Mouse (Mus musculus): ENCODE measurements around the gene Top2a. TPM values are rescaled to one million over a fixed set of nuclear protein-coding genes. Genes with fewer than 3 reads are reported as not detected.
A peak's percentile ranks its signal among the peaks of the same experiment; 100 is the strongest.

Gene Top2a
- polyA plus RNA-seq, 1 experiment from 2014 or later, result 305 TPM

GRCm38 (mm10) chr11:98968716-98969495 lies 55.1 kb downstream of the Top2a start:
- H3K4me1 ChIP-seq, result peaks cover 78% of the 10 kb centered on the region
- H3K36me3 ChIP-seq, result peaks cover 22% of the 10 kb centered on the region
- peak overlapping the region; percentile 50 for H3K9ac ChIP-seq (replicated peaks)
- ATAC-seq (ENCODE audit: low FRiP score, low read depth), result peak; percentile 53
- H3K4me2 ChIP-seq (replicated peaks), result peak overlapping the region; percentile 52
- H3K27ac ChIP-seq (replicated peaks), result peak overlapping the region; percentile 95
- H3K4me3 ChIP-seq, result peak overlapping the region; percentile 20
- 0 out of 2 replicates have a peak, but pooled peaks cover 7% of the 10 kb centered on the region for H3K27me3 ChIP-seq
- WGBS, result 5% methylated on average over 20 of the region's 20 CpGs
- no peaks in the 10 kb centered on the region for H3K9me3 ChIP-seq

DNA sequence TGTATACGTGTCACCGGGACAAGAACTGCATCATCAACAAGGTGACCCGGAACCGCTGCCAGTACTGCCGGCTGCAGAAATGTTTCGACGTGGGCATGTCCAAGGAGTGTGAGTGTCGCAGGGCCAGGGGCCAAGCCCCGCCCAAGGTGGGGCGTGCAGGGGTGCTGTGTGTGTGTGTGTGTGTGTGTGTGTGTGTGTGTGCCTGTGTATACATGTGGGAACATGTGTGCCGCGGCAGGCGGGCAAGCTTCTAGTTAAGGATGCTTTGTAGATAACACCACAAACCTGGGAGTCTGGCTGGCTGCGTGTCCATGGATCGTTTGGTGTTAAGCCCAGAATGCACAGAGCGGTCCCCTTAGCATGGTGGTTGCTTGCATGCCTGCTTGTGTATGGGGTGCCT lies 55.9 kb downstream of the Top2a start:
- peaks cover 87% of the 10 kb centered on the region for H3K4me1 ChIP-seq
- peak overlapping the region; percentile 95 for H3K27ac ChIP-seq (replicated peaks)
- H3K9me3 ChIP-seq, result no peaks in the 10 kb centered on the region
- H3K27me3 ChIP-seq, result peaks cover 16% of the 10 kb centered on the region
- 78% methylated on average over 16 of the region's 16 CpGs for WGBS
- H3K36me3 ChIP-seq, result peaks cover 15% of the 10 kb centered on the region
- peak overlapping the region; percentile 50; the same call in 1 of the 2 replicates for H3K9ac ChIP-seq (replicated peaks)
- no peak for ATAC-seq (ENCODE audit: low FRiP score, low read depth)
- peak overlapping the region; percentile 52 for H3K4me2 ChIP-seq (replicated peaks)
- H3K4me3 ChIP-seq, result no peak overlapping the region

GRCm38 (mm10) chr11:98966499-98967141 lies 57.4 kb downstream of the Top2a start:
- Histone ChIP-seq H3K4me1 (peaks cover 100% of the 10 kb centered on the region), H3K4me2 (replicated peaks) (peak overlapping the region; percentile 91), H3K27me3 (peaks cover 30% of the 10 kb centered on the region), H3K27ac (replicated peaks) (peak overlapping the region; percentile 95), H3K36me3 (0 out of 2 replicates have a peak, but pooled peaks cover 6% of the 10 kb centered on the region), H3K9ac (replicated peaks) (peak overlapping the region; percentile 31), H3K9me3 (no peaks in the 10 kb centered on the region), H3K4me3 (no peak overlapping the region)
- WGBS, result 32% methylated on average over 9 of the region's 9 CpGs
- no peak for ATAC-seq (ENCODE audit: low FRiP score, low read depth)

DNA sequence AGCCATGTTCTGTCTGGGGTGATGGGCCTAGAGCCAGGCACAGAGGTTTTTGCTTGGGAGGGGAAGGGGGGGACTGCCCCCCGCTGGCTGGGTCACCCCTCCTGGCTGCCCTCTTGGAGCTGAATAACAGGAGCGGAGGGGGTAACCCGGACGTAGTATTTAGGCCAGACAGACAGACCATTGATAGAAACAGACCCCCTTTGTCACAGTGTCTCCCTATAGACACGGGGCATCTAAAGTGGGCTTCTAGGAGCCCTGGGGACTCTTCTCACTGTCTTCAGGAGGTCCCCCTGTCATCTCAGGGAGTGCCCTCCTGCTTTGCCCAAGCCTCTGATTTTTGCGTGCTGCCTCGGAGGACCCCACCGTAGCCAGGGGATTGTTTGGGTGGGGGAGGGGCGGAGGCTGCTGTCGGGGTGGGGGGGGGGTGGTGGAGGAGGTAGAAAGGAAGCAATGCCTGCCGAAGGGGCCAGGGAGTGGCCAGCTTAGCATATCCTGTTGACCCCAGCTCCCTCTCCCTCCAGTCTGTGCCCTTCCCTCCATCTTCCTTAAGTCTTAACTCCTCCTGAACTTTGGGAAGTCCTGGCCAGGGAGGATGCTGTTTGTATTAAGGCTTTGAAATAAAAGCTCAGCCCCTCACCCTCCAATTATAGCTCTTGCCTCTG lies 58.4 kb downstream of the Top2a start:
- Histone ChIP-seq H3K27me3 (peaks cover 39% of the 10 kb centered on the region), H3K4me1 (peaks cover 100% of the 10 kb centered on the region), H3K36me3 (0 out of 2 replicates have a peak, but pooled peaks cover 5% of the 10 kb centered on the region), H3K9ac (replicated peaks) (peak overlapping the region; percentile 41; the same call in 1 of the 2 replicates), H3K9me3 (no peaks in the 10 kb centered on the region), H3K27ac (replicated peaks) (peak overlapping the region; percentile 95), H3K4me3 (0 out of 2 replicates have a peak overlapping the region, but pooled peaks have one; percentile 12), H3K4me2 (replicated peaks) (peak overlapping the region; percentile 91)
- WGBS, result 2% methylated on average over 11 of the region's 11 CpGs
- no peak for ATAC-seq (ENCODE audit: low FRiP score, low read depth)

- Histone ChIP-seq H3K9ac (replicated peaks) (peak overlapping the region; percentile 41; the same call in 1 of the 2 replicates), H3K4me2 (replicated peaks) (peak overlapping the region; percentile 91), H3K9me3 (no peaks in the 10 kb centered on the region), H3K36me3 (no peaks in the 10 kb centered on the region), H3K27ac (replicated peaks) (peak overlapping the region; percentile 95), H3K4me3 (0 out of 2 replicates have a peak overlapping the region, but pooled peaks have one; percentile 12), H3K27me3 (peaks cover 36% of the 10 kb centered on the region), H3K4me1 (peaks cover 100% of the 10 kb centered on the region)
- WGBS, result 21% methylated on average over 15 of the region's 15 CpGs
- ATAC-seq (ENCODE audit: low FRiP score, low read depth), result no peak
These were observed 59.2 kb downstream of the Top2a start for GRCm38 (mm10) chr11:98964616-98965415.

DNA sequence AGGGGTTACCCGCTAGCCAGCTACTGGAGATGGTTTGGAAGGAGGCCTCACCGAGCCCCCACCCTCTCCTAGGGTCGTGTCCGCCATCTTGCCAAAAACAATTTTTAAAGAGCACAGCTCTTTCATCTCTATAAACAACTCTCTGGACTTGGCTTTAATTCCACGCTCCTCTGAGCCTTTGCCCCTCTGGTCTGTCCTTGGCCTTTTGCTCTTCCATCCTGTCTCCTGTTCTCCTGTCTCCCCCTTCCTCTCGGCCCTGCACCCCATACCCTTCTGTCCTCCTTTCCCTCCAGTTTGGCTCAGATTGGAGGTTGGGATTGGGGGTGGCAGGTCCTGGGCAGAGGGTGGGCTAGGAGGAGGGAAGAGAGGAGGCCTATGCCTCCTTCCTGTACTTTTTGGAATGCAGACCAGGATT lies 59.8 kb downstream of the Top2a start:
- Histone ChIP-seq H3K4me3 (no peak overlapping the region), H3K36me3 (no peaks in the 10 kb centered on the region), H3K27ac (replicated peaks) (peak overlapping the region; percentile 95), H3K9ac (replicated peaks) (peak overlapping the region; percentile 25; the same call in 1 of the 2 replicates), H3K4me1 (peaks cover 100% of the 10 kb centered on the region), H3K9me3 (no peaks in the 10 kb centered on the region), H3K4me2 (replicated peaks) (peak overlapping the region; percentile 91), H3K27me3 (peaks cover 36% of the 10 kb centered on the region)
- WGBS, result 19% methylated on average over 6 of the region's 6 CpGs
- ATAC-seq (ENCODE audit: low FRiP score, low read depth), result no peak

DNA sequence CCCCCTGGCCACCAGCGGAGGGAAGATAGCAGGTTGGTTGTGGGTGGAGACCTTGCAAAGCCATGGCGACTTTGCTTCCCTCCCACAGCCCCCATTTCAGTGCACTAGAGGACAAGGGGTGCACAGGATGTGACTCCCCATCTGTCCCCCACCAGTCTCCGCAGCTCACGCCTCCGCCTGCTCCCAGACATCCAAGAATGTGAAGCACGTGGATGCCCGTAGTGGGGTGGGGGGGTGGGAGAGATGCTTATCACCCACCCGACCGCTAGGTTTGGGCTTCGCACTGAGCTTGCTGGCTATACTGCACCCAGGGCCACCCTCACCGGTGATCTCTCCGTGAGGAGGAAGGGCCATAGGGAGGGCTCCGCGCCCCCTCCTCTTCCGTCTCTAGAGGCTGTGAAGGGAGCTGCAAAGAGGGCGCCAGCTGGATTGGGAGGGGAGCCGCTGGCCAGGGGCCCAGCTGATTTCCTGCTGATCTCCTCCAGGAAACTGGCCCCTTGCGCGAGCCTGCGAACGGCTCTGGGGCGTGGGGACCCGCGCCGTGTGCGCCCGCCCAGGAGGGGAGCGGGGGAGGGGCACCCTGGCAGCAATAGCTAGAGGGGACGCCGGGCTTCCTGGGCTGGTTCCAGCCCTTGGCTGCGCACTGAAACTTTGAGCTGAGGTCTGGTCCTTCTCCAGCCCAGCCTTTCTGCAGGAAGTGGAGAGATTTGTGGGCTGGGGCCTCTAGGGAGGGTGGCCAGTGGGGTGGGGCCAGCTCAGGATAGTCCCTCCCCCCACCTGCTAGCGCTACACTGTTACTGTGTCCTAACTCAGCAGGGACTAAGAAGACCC lies 60.6 kb downstream of the Top2a start:
- WGBS, result under 1% methylated on average over 31 of the region's 32 CpGs
- ATAC-seq (ENCODE audit: low FRiP score, low read depth), result peak; percentile 21; the same call in 1 of the 2 replicates
- peaks cover 36% of the 10 kb centered on the region for H3K27me3 ChIP-seq
- H3K36me3 ChIP-seq, result no peaks in the 10 kb centered on the region
- H3K4me2 ChIP-seq (replicated peaks), result peak overlapping the region; percentile 91
- H3K27ac ChIP-seq (replicated peaks), result peak overlapping the region; percentile 95
- peak overlapping the region; percentile 61 for H3K9ac ChIP-seq (replicated peaks)
- peak overlapping the region; percentile 53 for H3K4me3 ChIP-seq
- peaks cover 95% of the 10 kb centered on the region for H3K4me1 ChIP-seq
- H3K9me3 ChIP-seq, result no peaks in the 10 kb centered on the region

- 6% methylated on average over 12 of the region's 12 CpGs for WGBS
- no peak for ATAC-seq (ENCODE audit: low FRiP score, low read depth)
- H3K9ac ChIP-seq (replicated peaks), result peak overlapping the region; percentile 61; the same call in 1 of the 2 replicates
- peak overlapping the region; percentile 91 for H3K4me2 ChIP-seq (replicated peaks)
- H3K4me1 ChIP-seq, result peaks cover 87% of the 10 kb centered on the region
- H3K27me3 ChIP-seq, result peaks cover 36% of the 10 kb centered on the region
- no peaks in the 10 kb centered on the region for H3K9me3 ChIP-seq
- H3K27ac ChIP-seq (replicated peaks), result peak overlapping the region; percentile 95; the same call in 1 of the 2 replicates
- peak overlapping the region; percentile 53 for H3K4me3 ChIP-seq
- H3K36me3 ChIP-seq, result no peaks in the 10 kb centered on the region
These were observed 61.4 kb downstream of the Top2a start for GRCm38 (mm10) chr11:98962421-98963095.

GRCm38 (mm10) chr11:98961766-98962165 lies 62.2 kb downstream of the Top2a start:
- Histone ChIP-seq H3K4me2 (replicated peaks) (peak overlapping the region; percentile 91), H3K9me3 (no peaks in the 10 kb centered on the region), H3K27ac (replicated peaks) (no peak overlapping the region), H3K27me3 (peaks cover 36% of the 10 kb centered on the region), H3K36me3 (no peaks in the 10 kb centered on the region), H3K4me1 (peaks cover 79% of the 10 kb centered on the region), H3K9ac (replicated peaks) (no peak overlapping the region; the same call in 1 of the 2 replicates), H3K4me3 (peak overlapping the region; percentile 53)
- no peak for ATAC-seq (ENCODE audit: low FRiP score, low read depth)
- 11% methylated on average over 8 of the region's 8 CpGs for WGBS

DNA sequence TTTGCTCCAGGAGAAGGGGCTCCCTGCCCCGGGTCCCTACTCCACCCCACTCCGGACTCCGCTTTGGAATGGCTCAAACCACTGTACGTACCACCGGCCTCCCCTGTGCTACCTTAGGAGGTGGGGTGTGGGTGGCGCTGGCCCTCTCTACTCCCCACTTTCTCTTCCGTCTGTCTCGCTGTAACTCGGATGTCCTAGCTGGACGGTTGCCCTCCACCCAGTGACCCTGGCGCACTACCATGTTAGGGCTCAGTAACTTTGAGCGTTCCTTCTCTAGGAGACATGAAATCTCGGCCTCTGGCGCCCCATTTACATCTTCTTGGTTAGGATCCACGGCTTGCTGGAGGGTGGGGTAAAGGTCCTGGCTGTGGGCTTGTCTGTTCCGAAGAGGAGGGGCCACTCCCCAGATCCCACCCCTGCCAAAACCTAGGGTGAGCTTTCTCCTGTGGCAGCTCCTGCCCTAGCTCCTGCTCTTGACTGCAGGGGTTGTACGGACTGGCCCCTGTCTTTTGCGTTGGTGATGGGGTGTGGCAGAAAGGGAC lies 62.9 kb downstream of the Top2a start:
- peak overlapping the region; percentile 53 for H3K4me3 ChIP-seq
- H3K9ac ChIP-seq (replicated peaks), result peak overlapping the region; percentile 60
- ATAC-seq (ENCODE audit: low FRiP score, low read depth), result no peak
- WGBS, result 4% methylated on average over 18 of the region's 18 CpGs
- H3K27ac ChIP-seq (replicated peaks), result no peak overlapping the region
- no peaks in the 10 kb centered on the region for H3K9me3 ChIP-seq
- no peaks in the 10 kb centered on the region for H3K36me3 ChIP-seq
- H3K27me3 ChIP-seq, result peaks cover 36% of the 10 kb centered on the region
- peak overlapping the region; percentile 91 for H3K4me2 ChIP-seq (replicated peaks)
- peaks cover 73% of the 10 kb centered on the region for H3K4me1 ChIP-seq
